Mouse (Mus musculus) spleen, adult 2 months (tissue): ENCODE measurements around the gene Wfdc1.

ENCODE experiments used
- CTCF ChIP-seq: fragments of 200-500 bp; IDR thresholded peaks from 2 replicates; pipeline ENCODE4 v1.5.1; 2011; ENCODE audit warnings: mild to moderate bottlenecking, inconsistent platforms; ENCODE audit not compliant: insufficient read depth, insufficient read length, insufficient replicate concordance; ENCODE audit errors: extremely low read depth
- POLR2A ChIP-seq: fragments of 200-500 bp; IDR thresholded peaks from 2 replicates; pipeline ENCODE4 v1.6.1; 2011; ENCODE audit warnings: low read depth, low read length, inconsistent platforms

- peak; percentile 15; the same call in 1 of the 2 replicates for TF ChIP-seq CTCF
- TF ChIP-seq POLR2A = no peak
Measured at GRCm38 (mm10) chr8:119656709-119657464, 9.3 kb upstream of the Wfdc1 start.
